Mouse (Mus musculus): ENCODE data around the gene Spats2.

DNA sequence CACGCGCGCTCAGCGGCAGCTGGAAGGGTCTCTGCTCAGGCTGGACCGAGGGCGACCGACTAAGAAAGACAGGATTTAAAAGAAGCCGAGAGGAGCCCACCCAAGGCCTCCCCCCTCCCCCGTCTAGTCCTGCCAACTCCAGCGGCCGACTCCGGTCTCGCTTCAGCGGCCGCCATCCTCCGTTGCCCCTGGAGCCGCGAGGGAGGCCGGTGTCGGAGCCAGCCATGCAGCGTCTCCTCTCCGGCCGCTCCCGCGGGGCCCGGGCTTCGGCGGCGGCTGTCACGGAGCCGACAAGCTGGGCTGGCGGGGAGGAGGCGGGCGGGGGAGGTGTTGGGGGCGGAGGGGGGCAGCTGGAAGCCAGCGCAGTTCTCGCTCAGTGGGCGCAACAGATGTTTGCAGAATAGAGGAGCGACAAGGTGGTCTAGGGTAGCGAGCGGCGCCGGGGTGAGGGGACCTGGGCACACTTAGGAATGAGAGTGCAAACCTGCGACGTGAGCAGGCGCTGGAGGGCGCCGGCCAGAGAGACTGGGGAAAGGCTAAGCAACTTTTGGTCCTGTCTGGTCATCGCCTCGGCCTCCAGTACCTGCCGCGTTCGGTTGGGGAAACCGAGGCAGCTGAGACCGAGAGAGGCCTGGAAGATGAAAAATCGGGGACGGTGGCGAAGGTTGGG lies 28.8 kb upstream of the Spats2 start:
- no peak for TF ChIP-seq USF1 (IDR thresholded peaks at IDR 0.05; ENCODE audit: low read depth)
- no peak for TF ChIP-seq MYOD1 (IDR thresholded peaks at IDR 0.05; ENCODE audit: control insufficient read depth, insufficient read length, low read depth)
- TF ChIP-seq MYOG (IDR thresholded peaks at IDR 0.05; ENCODE audit: control insufficient read depth, extremely low read depth, insufficient read length), result no peak
- TF ChIP-seq CTCF (IDR thresholded peaks at IDR 0.05; ENCODE audit: control insufficient read depth, insufficient read depth, insufficient read length), result no peak
- TF ChIP-seq CEBPB (IDR thresholded peaks at IDR 0.05; ENCODE audit: low read depth), result no peak

Data from C2C12 (cell line).